In genomic region chr1:136094807-136095206, GRCm38 (mm10) we compare ENCODE assay signal across 21 mouse cellular contexts. TPM values are rescaled to one million over a fixed set of nuclear protein-coding genes. Genes with fewer than 3 reads are reported as not detected.
DNase-seq lines count a peak whose midpoint lies in the region; ATAC-seq lines count a peak whose summit lies in the region.
"Had no signal": no experiment of that assay in that cellular context is flagged by ENCODE, and none has a peak within 500 bp of the region (broad histone marks: within the 10 kb centered on the region; RNA-seq: fewer than 3 reads in every experiment).

No protein-coding gene starts in this region.

- DNase-seq in liver, result no peak
- peak; percentile 70 for DNase-seq in testis, postnatal 10 days (ENCODE audit: low spot score)
- DNase-seq in testis, postnatal 14 days (ENCODE audit: low spot score), result peak; percentile 58
- no peak for DNase-seq in thymus, postnatal 36 days
- no peak for DNase-seq in retina, postnatal 1 day
- DNase-seq: adrenal gland, adult 2 months; adrenal gland, adult 8-10 months; adrenal gland, postnatal 10 days; adrenal gland, postnatal 14 days; adrenal gland, postnatal 25 days; adrenal gland, postnatal 36 days; B cell, adult 2 months; cerebellum, adult 11 months; cerebellum, adult 11-12 months; cerebellum, adult 18-20 months had no signal

- H3K36me3 ChIP-seq in liver, embryonic 12.5 days, result no peaks in the 10 kb centered on the region
- H3K36me3 ChIP-seq: G1E had no signal

- H3K9ac ChIP-seq in liver, embryonic 12.5 days, result no peak overlapping the region

- H3K27me3 ChIP-seq in liver, embryonic 12.5 days (replicated peaks), result peaks cover 32% of the 10 kb centered on the region

- H3K4me1 ChIP-seq in liver, embryonic 12.5 days, result peaks cover 12% of the 10 kb centered on the region; the same call in 1 of the 2 replicates

- 59% methylated on average over 5 of the region's 5 CpGs for WGBS in liver, embryonic 12.5 days (ENCODE audit: insufficient replicate concordance)

- no peaks in the 10 kb centered on the region for H3K9me3 ChIP-seq in liver, embryonic 12.5 days (replicated peaks)

- H3K4me2 ChIP-seq in liver, embryonic 12.5 days, result no peak overlapping the region

- H3K4me3 ChIP-seq in liver, embryonic 12.5 days, result no peak overlapping the region

- peak; percentile 18; the same call in 1 of the 2 replicates for ATAC-seq in liver, embryonic 12.5 days
- ATAC-seq: activated CD4-positive, CD25-positive, alpha-beta regulatory T cell, adult 4 months; CD4-positive, CD25-positive, alpha-beta regulatory T cell, adult 4 months; Patski had no signal

- no peak overlapping the region for H3K27ac ChIP-seq in liver, embryonic 12.5 days

RNA-seq across cellular contexts. Expression of gene Kif21b, which starts 36.4 kb away (rescaled TPM):
- 2.9 and 3.6 TPM in 2 replicates for polyA plus RNA-seq in liver, embryonic 12.5 days (2016; fragmentation: Nextera tagmentation; extraction: Ambion mirVana)

RNA-seq across cellular contexts. Expression of gene Cacna1s, which starts 42.3 kb away (rescaled TPM):
- 0.08 and 0.20 TPM in 2 replicates for polyA plus RNA-seq in liver, embryonic 12.5 days (2016; fragmentation: Nextera tagmentation; extraction: Ambion mirVana)
- polyA plus RNA-seq: G1E, Patski had no signal

RNA-seq across cellular contexts. Expression of gene Ascl5, which starts 44.2 kb away (rescaled TPM):
- not detected in 2 replicates for polyA plus RNA-seq in liver, embryonic 12.5 days (2016; fragmentation: Nextera tagmentation; extraction: Ambion mirVana)
- polyA plus RNA-seq: activated CD4-positive, CD25-positive, alpha-beta regulatory T cell, adult 4 months; adrenal gland, adult 2 months; C2C12; CD4-positive, CD25-positive, alpha-beta regulatory T cell, adult 4 months; G1E; Patski had no signal

Comparison
In these comparisons a context has a peak if more than half of its experiments do, and no peak if none do; other contexts are left out.
1. DNase-seq: peak in testis, postnatal 10 days (single experiment) and testis, postnatal 14 days (single experiment); none in liver (single experiment), thymus, postnatal 36 days (0 of 2) and retina, postnatal 1 day (single experiment).